In genomic region chr16:81496111-81496510, GRCm38 (mm10) we compare ENCODE assay signal across 27 mouse cellular contexts.
"Had no signal": no experiment of that assay in that cellular context is flagged by ENCODE, and none has a peak within 500 bp of the region (broad histone marks: within the 10 kb centered on the region; RNA-seq: fewer than 3 reads in every experiment).

No protein-coding gene starts in this region.

- DNase-seq: gastrocnemius, postnatal 14 days; gastrocnemius, postnatal 36 days; heart, adult 11 months; heart, adult 2 months; heart, postnatal 14 days; heart, postnatal 36 days; kidney, adult 18-20 months; kidney, adult 9 months; kidney, postnatal 14 days; kidney, postnatal 36 days; layer of hippocampus, adult 9-11 months; layer of hippocampus, postnatal 36 days; left cerebral cortex, postnatal 4 days had no signal

- H3K9ac ChIP-seq: heart, embryonic 13.5 days; heart, embryonic 15.5 days; hindbrain, embryonic 13.5 days; hindbrain, embryonic 15.5 days; intestine, embryonic 15.5 days; kidney, embryonic 15.5 days; limb, embryonic 13.5 days; limb, embryonic 15.5 days; liver, embryonic 12.5 days; liver, embryonic 14.5 days had no signal

- ATAC-seq: inflammation-experienced regulatory T-cells, adult 6 months; intestine, embryonic 15.5 days; intestine, postnatal 0 days; liver, embryonic 12.5 days had no signal

- H3K4me3 ChIP-seq: heart, adult 2 months; heart, embryonic 13.5 days; heart, embryonic 15.5 days; hindbrain, embryonic 13.5 days; hindbrain, embryonic 15.5 days; intestine, embryonic 15.5 days; kidney, embryonic 15.5 days; limb, embryonic 13.5 days; limb, embryonic 15.5 days; liver, embryonic 12.5 days had no signal

- H3K36me3 ChIP-seq: heart, embryonic 13.5 days; heart, embryonic 15.5 days; hindbrain, embryonic 13.5 days; hindbrain, embryonic 15.5 days; intestine, embryonic 15.5 days; kidney, embryonic 15.5 days; limb, embryonic 13.5 days; limb, embryonic 15.5 days; liver, embryonic 12.5 days had no signal

- H3K27me3 ChIP-seq: heart, embryonic 13.5 days; heart, embryonic 15.5 days; hindbrain, embryonic 13.5 days; hindbrain, embryonic 15.5 days; intestine, embryonic 15.5 days; kidney, embryonic 15.5 days; limb, embryonic 13.5 days; limb, embryonic 15.5 days; liver, embryonic 12.5 days had no signal

- H3K9me3 ChIP-seq: heart, embryonic 15.5 days; hindbrain, embryonic 13.5 days; hindbrain, embryonic 15.5 days; intestine, embryonic 15.5 days; kidney, embryonic 15.5 days; limb, embryonic 13.5 days; limb, embryonic 15.5 days; liver, embryonic 12.5 days had no signal

- H3K4me2 ChIP-seq: heart, embryonic 11.5 days; heart, embryonic 13.5 days; heart, embryonic 15.5 days; hindbrain, embryonic 13.5 days; hindbrain, embryonic 15.5 days; intestine, embryonic 15.5 days; kidney, embryonic 15.5 days; limb, embryonic 13.5 days; limb, embryonic 15.5 days; liver, embryonic 12.5 days had no signal

- H3K27ac ChIP-seq: heart, adult 2 months; heart, embryonic 13.5 days; heart, embryonic 15.5 days; hindbrain, embryonic 13.5 days; hindbrain, embryonic 15.5 days; intestine, embryonic 15.5 days; kidney, embryonic 15.5 days; kidney, postnatal 0 days; limb, embryonic 13.5 days; limb, embryonic 15.5 days; liver, embryonic 12.5 days; liver, embryonic 14.5 days had no signal

- H3K4me1 ChIP-seq: heart, embryonic 13.5 days; heart, embryonic 15.5 days; hindbrain, embryonic 13.5 days; hindbrain, embryonic 15.5 days; intestine, embryonic 15.5 days; kidney, embryonic 15.5 days; limb, embryonic 13.5 days; limb, embryonic 15.5 days; liver, embryonic 12.5 days had no signal
